Mouse (Mus musculus) embryonic fibroblast, embryonic 13.5 days (primary cell): ENCODE data around the gene Kcnj6.

Experiments used
- CTCF ChIP-seq: IDR thresholded peaks from 2 replicates; pipeline ENCODE4 v1.5.1; 2011; ENCODE audit warnings: mild to moderate bottlenecking, control low read depth, low read length, moderate library complexity, borderline replicate concordance; ENCODE audit not compliant: insufficient read depth
- POLR2A ChIP-seq: IDR thresholded peaks from 2 replicates; pipeline ENCODE4 v1.6.1; 2011; ENCODE audit warnings: low read depth, mild to moderate bottlenecking, control low read depth, low read length, moderate library complexity

- no peak for TF ChIP-seq CTCF
- TF ChIP-seq POLR2A: no peak
Measured at GRCm38 (mm10) chr16:94865796-94866195, 131.7 kb downstream of the Kcnj6 start.
